Mouse (Mus musculus) C2C12 (cell line): ENCODE measurements around the gene Lypd6b. TPM values are rescaled to one million over a fixed set of nuclear protein-coding genes. Genes with fewer than 3 reads are reported as not detected.
A peak's percentile ranks its signal among the peaks of the same experiment; 100 is the strongest.

Experiments used
- H3K27me3 ChIP-seq: one replicate; pipeline ENCODE4 v1.6.1; 2011; ENCODE audit not compliant: control insufficient read depth, insufficient read depth, insufficient read length
- H3K36me3 ChIP-seq: one replicate; pipeline ENCODE4 v1.6.1; 2011; ENCODE audit not compliant: control insufficient read depth, insufficient read depth
- H3K4me3 ChIP-seq: one replicate; pipeline ENCODE4 v1.5.1; 2011; ENCODE audit warnings: mild to moderate bottlenecking, control low read depth; ENCODE audit not compliant: poor library complexity, insufficient read depth, severe bottlenecking
- H3K79me2 ChIP-seq: one replicate; pipeline ENCODE4 v1.6.1; 2011; ENCODE audit not compliant: control insufficient read depth, insufficient read depth
- H3K79me3 ChIP-seq: one replicate; pipeline ENCODE4 v1.6.1; 2011; ENCODE audit warnings: low read depth, control low read depth
- H3ac ChIP-seq: one replicate; pipeline ENCODE3; 2011; ENCODE audit warnings: low read depth; ENCODE audit not compliant: control insufficient read depth, insufficient read length
- CEBPB ChIP-seq: IDR thresholded peaks from one replicate; pipeline ENCODE4 v1.6.1; 2011; ENCODE audit warnings: low read depth, mild to moderate bottlenecking, control low read depth, moderate library complexity
- CTCF ChIP-seq: IDR thresholded peaks from one replicate; pipeline ENCODE4 v1.5.1; 2011; ENCODE audit not compliant: control insufficient read depth, insufficient read depth, insufficient read length
- FOSL1 ChIP-seq: IDR thresholded peaks from one replicate; pipeline ENCODE4 v1.8.0; 2011; ENCODE audit warnings: mild to moderate bottlenecking, low read length; ENCODE audit not compliant: poor library complexity, insufficient read depth, severe bottlenecking
- MAX ChIP-seq: IDR thresholded peaks from one replicate; pipeline ENCODE4 v1.6.1; 2011; ENCODE audit warnings: mild to moderate bottlenecking, control low read depth
- MYOD1 ChIP-seq: IDR thresholded peaks from one replicate; pipeline ENCODE4 v1.6.1; 2011; ENCODE audit warnings: low read depth; ENCODE audit not compliant: control insufficient read depth, insufficient read length
- MYOG ChIP-seq: IDR thresholded peaks from one replicate; pipeline ENCODE4 v1.6.1; 2011; ENCODE audit not compliant: control insufficient read depth, insufficient read length; ENCODE audit errors: extremely low read depth
- USF1 ChIP-seq: IDR thresholded peaks from one replicate; pipeline ENCODE4 v1.6.1; 2011; ENCODE audit warnings: low read depth, mild to moderate bottlenecking, control low read depth, moderate library complexity
- polyA plus RNA-seq: library from polyadenylated mRNA; unstranded; fragments of >200 nt; fragmentation: generic; extraction: Trizol; gene quantifications from one replicate; pipeline ENCODE4 v1.2.1, GENCODE M21; 2012; ENCODE audit warnings: missing spikeins

The Lypd6b gene
- polyA plus RNA-seq, 1 experiment, result 0.02 TPM

DNA sequence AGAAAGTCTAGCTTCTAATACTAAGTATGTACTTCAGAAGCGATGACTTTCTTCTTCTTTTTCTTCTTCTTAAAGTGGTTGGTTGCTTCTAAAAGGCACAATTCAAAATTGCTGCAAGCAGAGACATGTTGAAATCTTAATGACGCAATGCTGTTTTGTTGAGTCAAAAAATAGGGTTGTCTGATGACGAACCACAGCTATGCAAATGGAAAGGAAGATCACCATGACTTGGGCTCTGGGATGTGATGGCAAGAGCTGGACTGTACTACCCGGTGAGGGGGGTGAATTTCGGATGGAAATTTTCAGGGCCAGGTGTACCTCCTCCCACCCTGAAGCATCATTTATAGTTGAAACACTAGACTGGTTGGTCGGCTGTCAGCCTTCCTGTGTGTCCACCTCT, 22.0 kb downstream of the Lypd6b start:
- no peaks in the 10 kb centered on the region for H3K79me3 ChIP-seq
- H3K4me3 ChIP-seq, result no peak overlapping the region
- no peaks in the 10 kb centered on the region for H3K79me2 ChIP-seq
- peak; percentile 88 for TF ChIP-seq CEBPB
- no peak for TF ChIP-seq CTCF
- no peak for TF ChIP-seq MYOG
- TF ChIP-seq FOSL1, result no peak
- TF ChIP-seq USF1, result no peak
- no peak for TF ChIP-seq MAX
- no peak for TF ChIP-seq MYOD1
- no peaks in the 10 kb centered on the region for H3K27me3 ChIP-seq
- no peak overlapping the region for H3ac ChIP-seq
- no peaks in the 10 kb centered on the region for H3K36me3 ChIP-seq

DNA sequence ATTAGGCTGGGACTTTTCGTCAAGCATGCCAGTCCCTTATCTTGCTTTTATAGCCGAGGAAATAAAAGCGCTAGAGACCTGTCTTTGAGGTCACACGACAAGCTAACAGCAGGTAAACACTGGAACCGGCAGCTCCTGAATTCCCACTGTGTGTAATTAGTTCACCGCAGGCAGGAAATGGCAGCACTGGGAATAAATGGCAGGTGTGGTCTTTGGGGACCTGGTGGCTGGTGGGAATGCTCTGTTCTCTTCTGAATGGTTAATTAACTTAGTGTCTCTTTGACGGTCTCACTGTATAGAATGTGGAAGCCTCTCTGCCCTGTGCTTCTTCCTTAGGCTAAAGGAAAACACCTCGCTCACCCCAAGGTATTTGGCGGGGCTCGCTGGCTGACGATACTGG, 23.9 kb downstream of the Lypd6b start:
- no peak overlapping the region for H3ac ChIP-seq
- no peaks in the 10 kb centered on the region for H3K79me3 ChIP-seq
- no peaks in the 10 kb centered on the region for H3K79me2 ChIP-seq
- H3K27me3 ChIP-seq, result no peaks in the 10 kb centered on the region
- H3K36me3 ChIP-seq, result no peaks in the 10 kb centered on the region
- TF ChIP-seq MYOG, result no peak
- no peak for TF ChIP-seq FOSL1
- no peak for TF ChIP-seq CTCF
- no peak for TF ChIP-seq MAX
- no peak for TF ChIP-seq CEBPB
- TF ChIP-seq USF1, result no peak
- TF ChIP-seq MYOD1, result no peak
- no peak overlapping the region for H3K4me3 ChIP-seq

DNA sequence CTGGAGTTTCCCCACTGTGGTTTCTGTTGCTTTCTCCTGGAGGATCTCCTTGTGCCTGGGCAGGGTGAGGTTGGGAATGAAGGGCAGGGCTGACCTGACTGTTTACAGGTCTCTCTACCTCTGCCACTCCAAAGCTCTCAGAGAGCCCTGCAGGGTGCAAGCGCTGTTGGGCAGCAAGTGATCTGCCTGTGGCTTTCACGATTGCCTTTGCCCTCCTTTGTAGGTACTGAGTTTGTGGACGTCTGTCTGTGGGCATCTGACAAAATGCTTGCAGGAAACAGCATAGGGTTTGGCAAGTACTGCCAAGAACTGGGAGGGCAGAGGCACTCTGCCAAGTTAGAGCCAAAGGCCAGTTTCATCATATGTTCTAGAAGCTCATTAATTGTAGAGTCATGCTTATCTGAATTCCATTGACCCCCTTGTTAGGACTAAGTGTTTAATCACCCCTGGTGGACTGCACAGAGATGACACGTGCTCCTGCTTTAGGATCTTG, 24.4 kb downstream of the Lypd6b start:
- Histone ChIP-seq H3ac (no peak overlapping the region), H3K36me3 (no peaks in the 10 kb centered on the region), H3K79me2 (no peaks in the 10 kb centered on the region), H3K79me3 (no peaks in the 10 kb centered on the region), H3K27me3 (no peaks in the 10 kb centered on the region), H3K4me3 (no peak overlapping the region)
- TF ChIP-seq MYOD1, result peak; percentile 4
- peak; percentile 83 for TF ChIP-seq MAX
- TF ChIP-seq USF1, result no peak
- peak; percentile 77 for TF ChIP-seq CEBPB

DNA sequence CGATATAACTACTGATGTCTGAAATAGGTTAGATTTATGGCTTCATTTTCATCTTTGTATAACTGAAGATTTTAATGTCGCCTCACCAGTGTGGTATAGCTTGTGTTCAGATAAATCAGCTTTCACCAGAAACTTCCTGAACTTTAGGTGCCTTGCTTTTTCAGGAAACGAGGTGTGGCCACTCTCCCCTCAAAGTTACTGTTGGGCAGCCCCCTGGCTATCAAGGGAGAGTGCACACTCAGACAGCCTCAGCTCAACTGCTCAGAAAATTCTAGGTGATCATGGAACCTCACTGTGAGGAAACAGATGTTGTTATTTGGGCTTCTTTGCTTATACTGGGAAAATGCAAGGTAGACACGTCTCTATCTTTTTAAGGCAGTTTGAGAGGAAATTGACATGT, 25.7 kb downstream of the Lypd6b start:
- no peaks in the 10 kb centered on the region for H3K79me3 ChIP-seq
- no peaks in the 10 kb centered on the region for H3K36me3 ChIP-seq
- no peak overlapping the region for H3K4me3 ChIP-seq
- TF ChIP-seq FOSL1, result no peak
- no peak for TF ChIP-seq USF1
- TF ChIP-seq MYOG, result no peak
- TF ChIP-seq MAX, result no peak
- no peak for TF ChIP-seq MYOD1
- no peak for TF ChIP-seq CEBPB
- no peaks in the 10 kb centered on the region for H3K79me2 ChIP-seq
- no peak overlapping the region for H3ac ChIP-seq
- H3K27me3 ChIP-seq, result no peaks in the 10 kb centered on the region

DNA sequence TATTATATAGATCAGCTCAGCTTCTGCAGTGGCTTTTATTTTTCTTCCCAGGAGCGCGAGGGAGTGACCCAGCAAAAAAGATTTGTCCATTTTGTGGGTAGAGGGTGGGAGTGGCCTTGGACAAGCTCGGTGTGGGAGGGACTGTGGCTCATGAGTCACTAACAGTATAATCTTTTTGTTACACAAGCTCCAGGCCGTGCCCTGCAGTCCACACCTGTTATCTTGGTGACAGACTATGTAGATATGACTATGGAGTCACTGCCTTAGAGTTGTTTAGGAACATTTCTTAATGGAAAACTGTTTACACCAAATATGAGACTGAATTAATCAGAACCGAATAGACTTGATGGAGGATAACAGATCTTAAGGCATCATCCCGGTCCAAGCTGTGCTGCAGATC, 26.5 kb downstream of the Lypd6b start:
- Histone ChIP-seq H3K4me3 (no peak overlapping the region), H3K79me2 (no peaks in the 10 kb centered on the region), H3ac (no peak overlapping the region), H3K27me3 (no peaks in the 10 kb centered on the region), H3K79me3 (no peaks in the 10 kb centered on the region), H3K36me3 (no peaks in the 10 kb centered on the region)
- peak; percentile 87 for TF ChIP-seq CEBPB
- no peak for TF ChIP-seq MAX
- TF ChIP-seq MYOD1, result peak; percentile 96
- peak; percentile 72 for TF ChIP-seq FOSL1

DNA sequence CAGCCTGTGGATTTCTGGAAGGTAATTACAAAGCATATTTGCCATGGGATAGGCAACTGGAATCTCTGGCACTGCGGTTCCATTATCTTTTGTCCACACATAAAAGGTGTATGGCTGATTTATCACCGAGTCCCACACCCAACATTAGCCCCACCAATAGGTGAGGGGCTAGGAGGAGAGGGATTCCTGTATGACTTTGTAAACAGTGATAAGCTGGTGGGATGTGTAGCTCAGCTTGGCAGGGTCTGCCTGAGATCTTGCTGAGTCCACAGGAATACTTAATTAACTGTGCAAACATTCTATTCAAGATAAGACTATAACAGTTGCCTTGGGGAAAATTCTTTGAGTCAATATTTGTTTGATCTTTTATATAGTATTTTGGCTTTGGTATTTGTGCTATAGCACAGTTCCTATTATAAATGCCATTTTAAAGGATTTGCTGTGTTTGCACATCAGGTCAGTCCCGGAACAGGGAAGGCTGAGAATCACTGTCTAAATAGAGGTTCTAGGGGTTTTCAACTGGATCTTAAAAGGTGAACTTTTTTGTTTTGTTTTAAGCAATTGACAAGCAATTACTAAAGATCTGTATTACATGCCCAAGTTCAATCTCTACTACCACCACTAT, 28.3 kb downstream of the Lypd6b start:
- Histone ChIP-seq H3K79me2 (no peaks in the 10 kb centered on the region), H3K79me3 (no peaks in the 10 kb centered on the region), H3K4me3 (no peak overlapping the region), H3K27me3 (no peaks in the 10 kb centered on the region), H3K36me3 (no peaks in the 10 kb centered on the region), H3ac (no peak overlapping the region)
- TF ChIP-seq MYOD1, result no peak
- no peak for TF ChIP-seq MAX
- no peak for TF ChIP-seq MYOG
- TF ChIP-seq FOSL1, result no peak
- no peak for TF ChIP-seq USF1
- no peak for TF ChIP-seq CEBPB
- TF ChIP-seq CTCF, result no peak

DNA sequence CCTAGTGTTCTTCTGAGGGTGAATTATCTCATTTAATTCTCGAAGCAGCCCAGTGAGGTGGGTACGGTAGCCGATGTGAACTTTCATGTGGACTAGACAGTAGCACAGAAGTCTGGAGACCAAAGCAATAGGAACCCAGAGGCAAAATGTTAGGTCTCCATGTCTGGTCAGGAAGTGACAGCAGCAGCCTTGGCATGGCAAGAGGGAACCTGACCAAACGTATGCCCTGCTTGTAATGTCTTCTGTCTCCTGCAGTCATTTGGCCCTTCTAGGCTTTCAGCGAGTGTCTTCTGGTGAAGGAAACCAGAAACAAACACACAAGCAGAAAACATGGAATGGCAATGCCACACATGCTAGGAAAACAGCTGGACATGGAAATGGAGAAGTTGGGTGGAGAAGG, 29.1 kb downstream of the Lypd6b start:
- Histone ChIP-seq H3ac (no peak overlapping the region), H3K79me3 (no peaks in the 10 kb centered on the region), H3K36me3 (no peaks in the 10 kb centered on the region), H3K4me3 (no peak overlapping the region), H3K27me3 (no peaks in the 10 kb centered on the region), H3K79me2 (no peaks in the 10 kb centered on the region)
- no peak for TF ChIP-seq MYOD1
- TF ChIP-seq FOSL1, result no peak
- TF ChIP-seq MYOG, result no peak
- no peak for TF ChIP-seq USF1
- TF ChIP-seq MAX, result no peak
- no peak for TF ChIP-seq CTCF
- no peak for TF ChIP-seq CEBPB
